Mouse (Mus musculus) naive thymus-derived CD4-positive, alpha-beta T cell, adult 2 months (primary cell): ENCODE results near the gene Arfgap1.

Experiments used
- DNase-seq: peaks from one replicate; pipeline ENCODE4 v3.0.0-alpha.2; 2011; ENCODE audit warnings: low read depth

Gene Arfgap1

DNA sequence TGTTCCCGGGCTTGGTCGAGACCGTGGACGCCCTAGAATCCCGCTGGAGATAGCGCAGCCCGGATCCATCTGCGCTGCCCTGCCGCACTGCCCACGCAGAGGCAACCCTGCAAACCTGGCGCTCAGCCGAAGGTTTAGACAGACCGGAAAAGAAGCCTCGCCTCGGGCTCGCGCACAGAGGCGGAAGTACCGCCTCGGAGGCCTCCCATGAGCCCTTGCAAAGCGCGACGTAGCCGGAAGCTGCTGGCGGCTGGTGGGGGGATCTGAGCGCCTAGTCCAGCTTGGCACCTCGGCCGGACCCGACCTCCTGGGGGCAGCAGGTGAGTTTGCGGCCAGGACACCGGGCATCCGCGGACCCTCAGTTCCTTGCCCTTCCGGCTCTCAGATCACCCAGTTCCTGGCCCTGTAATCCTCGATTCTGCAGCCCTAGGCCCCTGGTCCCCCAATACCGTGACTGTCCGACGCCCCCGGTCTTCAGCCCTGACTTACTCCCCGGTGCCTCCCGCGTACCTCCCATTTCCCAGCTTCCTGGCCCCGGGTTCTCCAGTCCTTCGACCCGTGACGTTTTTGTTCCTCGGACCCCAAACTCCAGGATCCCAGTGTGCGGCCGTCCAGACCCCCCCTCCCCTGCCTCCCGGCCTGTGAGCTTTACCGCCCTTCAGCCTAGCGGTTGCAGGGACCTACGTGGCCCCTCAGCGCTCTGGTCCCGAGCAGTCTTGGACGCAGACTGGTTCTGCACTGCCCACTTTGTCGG, at the start of gene Arfgap1:
Gene Arfgap1 (plus strand): TSS at position 216 of the 754 bp plus-strand sequence.
- peak; percentile 91 for DNase-seq

DNA sequence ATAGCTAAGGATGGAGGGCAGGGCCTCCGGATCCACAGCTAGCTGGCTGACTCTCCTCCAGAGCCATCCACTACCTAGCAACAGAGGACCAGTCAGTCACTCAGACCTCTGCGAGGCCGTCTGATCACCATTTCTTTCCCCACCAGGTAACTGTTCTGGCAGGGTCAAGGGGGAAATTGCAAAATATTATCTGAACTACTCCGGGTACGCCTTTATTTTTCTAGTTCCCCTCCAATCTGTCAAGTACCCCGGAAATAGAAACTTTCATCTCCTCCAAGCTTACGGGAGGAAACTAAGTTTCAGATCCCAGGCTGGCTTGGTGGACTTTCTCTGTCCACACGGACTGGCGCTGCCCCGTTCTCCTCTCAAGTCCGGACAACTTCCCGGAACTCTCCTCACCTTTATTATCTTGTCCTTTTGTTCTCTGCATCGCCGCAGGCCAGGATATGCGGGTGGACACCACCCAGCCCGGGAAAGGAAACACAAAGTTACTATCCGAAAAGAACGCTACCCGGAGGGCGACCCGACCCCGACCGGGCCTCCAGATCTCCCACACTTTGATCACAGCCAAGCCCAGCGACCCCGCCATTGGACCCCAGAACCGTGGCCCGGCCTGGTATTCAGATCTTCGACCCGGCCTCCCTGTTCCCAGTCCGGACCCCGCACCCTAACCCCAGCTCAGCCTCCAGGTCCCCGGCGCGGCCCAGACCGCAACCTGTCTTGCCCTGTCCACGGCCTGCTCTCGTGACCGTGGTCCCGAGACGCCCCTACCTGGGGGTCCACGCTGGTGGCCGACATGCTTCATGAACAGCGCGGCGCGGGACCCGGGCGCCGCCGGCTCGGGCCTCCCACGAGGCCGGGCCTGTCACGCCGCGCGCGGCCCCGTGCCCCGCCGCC, 46.9 kb upstream of the Arfgap1 start:
- DNase-seq = no peak

DNA sequence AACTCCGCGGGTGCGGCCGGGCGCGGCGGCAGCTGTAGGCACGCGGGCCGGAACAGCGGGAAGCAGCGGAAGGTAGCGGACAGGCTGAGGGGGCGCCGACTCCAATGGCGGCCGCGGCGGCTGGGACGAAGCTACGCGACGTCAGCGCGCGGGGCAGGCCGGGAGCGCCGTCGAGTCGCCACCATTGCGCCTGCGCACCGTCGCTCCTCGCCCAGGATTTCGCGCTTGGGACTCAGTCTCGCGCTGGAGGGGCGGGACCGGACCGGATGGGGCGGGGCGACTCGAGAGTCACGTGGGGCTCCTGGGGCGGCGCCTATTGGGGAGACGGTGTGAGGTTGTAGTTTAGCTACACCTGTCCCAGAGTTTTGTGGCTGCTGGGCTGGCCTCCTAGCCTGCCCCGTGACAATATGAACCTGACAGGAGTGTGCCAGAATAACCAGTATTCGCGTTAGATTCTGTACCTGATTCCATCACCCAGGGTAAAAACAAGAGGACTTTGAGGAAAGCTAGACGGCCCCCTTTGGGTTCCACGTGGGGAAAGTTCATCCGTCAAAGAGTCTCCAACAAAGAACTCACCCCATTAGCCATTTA, 46.1 kb upstream of the Arfgap1 start, which contains the start of gene Ythdf1:
Gene Ythdf1 (minus strand): TSS at position 140 of the 591 bp plus-strand sequence.
- peak; percentile 98 for DNase-seq

DNA sequence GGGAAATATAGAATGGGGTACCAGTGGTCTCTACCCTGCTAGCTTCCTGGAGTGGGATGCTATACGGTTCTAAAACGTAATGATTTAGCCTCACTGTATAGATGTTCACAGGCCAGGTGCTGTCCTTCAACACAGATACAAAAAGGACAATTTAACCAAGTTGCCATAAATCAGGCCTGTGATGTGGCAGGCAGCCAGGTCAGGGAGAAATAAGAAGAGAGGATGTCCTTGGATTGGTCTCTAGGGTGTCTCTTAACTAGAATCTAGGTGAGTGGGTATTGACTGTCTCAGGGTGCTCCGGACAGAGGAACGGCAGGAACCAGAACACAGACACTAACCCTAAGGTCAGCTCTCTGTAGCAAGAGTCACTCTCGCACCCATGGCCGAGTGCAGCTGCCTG, 44.3 kb upstream of the Arfgap1 start:
- DNase-seq = no peak

DNA sequence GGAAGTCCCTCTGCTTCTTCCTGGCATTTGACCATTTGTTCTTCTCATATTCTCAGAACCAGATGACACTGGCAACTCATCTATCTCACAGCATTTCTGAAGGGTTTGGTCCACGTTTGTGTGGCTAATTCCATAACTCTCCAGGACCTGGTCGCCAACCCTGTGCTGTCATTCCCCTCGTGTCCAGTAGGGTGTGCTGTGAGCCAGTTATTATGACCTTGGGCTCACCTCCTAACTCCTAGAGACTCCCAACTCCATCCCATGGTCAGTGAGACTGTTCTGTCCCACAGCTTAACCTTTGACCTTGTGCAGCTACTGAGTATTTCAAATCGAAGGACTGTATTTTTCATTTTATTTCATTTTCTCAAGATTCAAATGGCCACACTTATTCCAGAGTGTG, 41.8 kb upstream of the Arfgap1 start:
- DNase-seq = peak; percentile 82

DNA sequence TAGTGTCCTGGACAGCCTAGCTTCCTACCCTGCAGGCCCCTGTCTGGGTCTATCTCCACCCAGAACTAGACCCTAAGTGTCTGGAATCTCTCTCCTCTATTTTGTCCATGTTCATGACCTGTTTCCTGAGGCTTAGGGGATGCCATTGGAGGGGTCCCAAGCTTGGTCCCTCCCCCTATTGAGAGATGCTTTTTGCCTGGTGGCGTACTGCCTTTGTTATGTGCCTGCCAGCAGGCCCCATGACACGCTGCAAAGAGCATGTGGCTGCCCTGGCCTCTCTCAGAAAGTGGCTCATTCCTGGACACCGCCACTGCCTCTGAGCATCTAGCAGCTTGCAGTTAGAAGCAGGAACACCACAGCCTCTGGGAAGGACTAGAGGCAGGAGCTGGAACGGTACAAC, 38.3 kb upstream of the Arfgap1 start, which contains the start of gene Birc7:
Gene Birc7 (plus strand): TSS at position 301 of the 400 bp plus-strand sequence.
- DNase-seq = no peak

DNA sequence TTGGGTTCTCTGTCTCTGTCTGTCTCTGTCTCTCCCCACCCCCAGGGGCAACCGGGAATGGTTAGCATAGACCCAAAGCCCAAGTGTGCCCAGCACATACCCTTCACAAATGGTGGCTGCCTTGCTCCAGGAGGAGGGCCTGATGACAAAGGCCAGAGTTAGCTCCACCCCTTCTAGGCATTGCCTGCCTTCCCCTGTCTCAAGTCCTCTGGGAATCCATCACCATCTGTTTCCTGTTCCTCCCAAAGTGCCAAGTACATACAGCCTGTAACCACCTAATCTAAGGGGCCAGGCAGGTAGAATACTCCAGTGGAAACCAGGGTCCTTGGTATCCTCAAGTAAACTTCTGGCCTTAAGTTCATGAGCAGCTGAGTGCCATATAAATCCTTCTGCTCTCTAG, 34.6 kb upstream of the Arfgap1 start:
- DNase-seq = no peak

DNA sequence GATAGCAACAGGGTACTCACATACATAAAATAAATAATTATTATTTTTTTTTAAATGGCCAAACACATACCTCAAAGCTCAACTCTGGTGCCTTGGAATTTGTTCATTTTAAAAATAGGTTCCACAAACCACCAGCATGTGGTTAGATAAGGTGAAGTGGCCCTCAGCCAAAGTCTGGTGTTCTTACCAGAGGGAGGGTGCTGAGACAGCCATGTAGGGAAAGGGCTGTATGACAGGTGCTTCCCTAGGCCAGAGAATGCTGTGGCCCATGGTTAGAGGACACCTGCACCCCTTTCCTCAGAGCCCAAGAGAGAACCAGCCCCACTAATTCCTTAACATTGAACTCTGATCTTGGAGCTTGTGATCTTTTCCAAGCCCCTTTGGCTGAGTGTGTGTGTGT, 26.8 kb upstream of the Arfgap1 start:
- no peak for DNase-seq

DNA sequence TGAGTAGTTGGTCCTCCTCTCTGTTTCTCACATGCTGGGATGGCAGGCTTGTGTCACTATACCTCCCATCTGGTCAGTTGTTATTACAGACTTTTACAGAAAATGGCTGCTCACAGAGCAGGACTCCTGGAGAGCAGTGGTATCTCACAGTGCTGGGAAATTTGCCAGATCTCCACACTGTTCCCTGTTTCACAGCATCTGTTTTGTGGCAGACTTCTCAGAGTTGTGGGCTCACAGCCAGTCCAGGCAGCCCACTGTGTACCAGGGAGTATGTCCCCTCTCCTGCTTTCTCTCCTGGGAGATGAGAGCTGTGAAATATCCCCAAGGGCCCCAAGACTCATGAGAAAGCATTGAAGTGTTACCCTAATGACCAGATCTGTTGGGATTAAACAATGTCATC, 25.2 kb upstream of the Arfgap1 start:
- no peak for DNase-seq

DNA sequence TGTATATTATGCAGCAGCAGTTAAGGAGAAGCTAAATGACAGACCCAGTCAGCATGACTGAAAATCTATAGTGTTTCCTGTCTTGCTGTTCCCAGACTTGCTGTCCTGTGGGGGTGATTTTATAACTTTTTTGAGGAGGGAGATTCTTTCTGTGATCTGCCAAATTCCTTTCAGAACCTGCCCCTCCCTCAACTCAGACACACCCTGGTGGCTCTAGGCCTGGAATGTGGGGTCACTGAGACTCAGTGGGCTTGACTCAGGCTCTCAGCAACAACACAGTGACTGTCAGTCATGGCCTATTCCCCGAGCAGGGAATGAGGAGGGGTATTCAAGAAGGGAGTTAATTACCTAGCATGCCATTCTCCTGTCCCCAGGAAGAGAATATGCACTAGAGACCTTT, 17.1 kb upstream of the Arfgap1 start:
- no peak for DNase-seq

DNA sequence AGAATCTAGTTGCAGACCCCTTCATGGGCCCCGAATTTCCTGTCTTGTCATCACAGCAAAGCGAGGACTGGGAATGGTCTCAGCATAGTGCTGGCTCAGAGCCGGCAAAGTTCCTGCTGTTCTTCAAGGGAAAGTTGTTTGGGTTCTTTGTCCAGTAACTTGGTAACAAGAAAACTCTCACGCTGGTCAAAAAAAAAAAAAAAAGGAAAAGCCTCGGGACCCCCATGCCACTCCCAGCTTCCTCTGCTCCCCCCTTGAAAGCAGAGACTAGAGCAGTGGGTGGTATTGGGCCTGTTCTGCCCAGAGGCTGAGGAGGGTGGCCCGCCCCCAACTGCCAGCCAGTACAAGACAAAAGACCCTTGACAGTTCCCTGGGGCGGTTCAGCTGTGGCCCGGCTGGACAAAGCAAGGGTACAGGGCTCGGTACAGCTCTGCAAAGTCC, 14.3 kb upstream of the Arfgap1 start:
- DNase-seq = no peak

DNA sequence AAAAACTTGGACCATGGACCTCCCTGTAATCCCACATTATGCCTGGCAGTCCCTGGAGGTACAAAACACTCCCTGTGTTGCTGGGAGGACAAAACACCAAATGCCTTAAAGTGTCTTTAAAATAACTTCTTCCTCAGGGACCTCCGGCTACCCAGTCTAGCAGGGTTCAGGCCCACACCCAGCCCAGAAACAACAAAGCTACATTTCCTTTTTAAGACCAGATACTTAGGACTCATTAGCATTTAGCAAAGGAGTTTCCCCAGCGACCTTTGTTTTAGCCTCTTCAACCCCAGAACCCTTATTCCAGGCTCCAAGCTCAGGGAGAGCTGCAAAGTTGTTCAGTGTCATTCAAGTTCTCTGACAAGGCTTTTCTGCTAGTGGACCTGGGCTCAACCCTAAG, 13.4 kb upstream of the Arfgap1 start:
- no peak for DNase-seq

DNA sequence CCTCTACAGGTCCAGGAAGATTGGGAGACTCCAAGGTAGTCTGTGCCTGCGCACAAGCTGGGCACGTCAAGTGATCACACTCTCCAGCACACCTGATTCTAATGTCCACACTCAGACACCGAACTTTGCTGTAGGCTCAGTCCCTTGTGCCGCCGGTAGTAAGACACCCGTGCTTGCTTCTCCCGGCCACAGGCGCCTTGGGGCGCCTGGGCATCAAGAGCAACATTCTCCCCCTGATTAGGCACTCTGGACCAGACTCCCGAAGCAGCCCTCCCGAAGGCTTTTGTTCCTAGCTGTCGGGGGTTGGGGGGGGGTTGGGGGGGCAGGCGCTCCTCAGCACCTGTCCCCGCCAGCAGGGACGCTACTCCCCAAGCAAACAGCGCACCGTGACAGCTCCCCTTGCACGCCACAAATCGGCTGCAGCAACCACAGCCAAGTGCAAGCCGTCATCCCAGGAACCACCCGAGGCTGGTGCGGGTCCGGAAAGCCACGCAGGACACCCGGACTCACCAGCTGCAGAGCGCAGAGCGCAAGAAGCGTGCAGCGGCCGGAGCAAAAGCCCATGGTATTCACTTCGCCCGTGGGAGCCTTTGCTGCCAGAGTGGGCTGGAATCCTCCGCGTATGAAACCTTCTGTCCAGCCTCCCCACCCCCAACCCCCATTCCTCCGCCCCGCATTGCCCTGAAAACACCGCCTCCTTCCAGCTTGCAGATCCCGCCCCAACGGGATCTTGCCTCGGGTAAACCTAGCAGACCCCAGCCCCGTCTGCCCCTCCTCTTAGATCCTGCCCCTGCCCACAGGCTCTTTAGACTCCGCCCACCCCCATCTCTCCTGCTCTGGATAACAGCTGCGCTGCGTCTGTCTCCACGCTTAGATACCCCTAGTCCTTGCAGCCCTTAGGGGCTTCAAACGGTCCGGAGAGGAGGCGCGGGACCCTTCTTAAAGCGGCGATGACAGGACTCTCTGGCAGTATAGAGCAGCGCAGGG, 12.7 kb upstream of the Arfgap1 start, which contains the start of gene Nkain4:
Gene Nkain4 (minus strand): TSS at position 639 of the 987 bp plus-strand sequence.
- DNase-seq = no peak

DNA sequence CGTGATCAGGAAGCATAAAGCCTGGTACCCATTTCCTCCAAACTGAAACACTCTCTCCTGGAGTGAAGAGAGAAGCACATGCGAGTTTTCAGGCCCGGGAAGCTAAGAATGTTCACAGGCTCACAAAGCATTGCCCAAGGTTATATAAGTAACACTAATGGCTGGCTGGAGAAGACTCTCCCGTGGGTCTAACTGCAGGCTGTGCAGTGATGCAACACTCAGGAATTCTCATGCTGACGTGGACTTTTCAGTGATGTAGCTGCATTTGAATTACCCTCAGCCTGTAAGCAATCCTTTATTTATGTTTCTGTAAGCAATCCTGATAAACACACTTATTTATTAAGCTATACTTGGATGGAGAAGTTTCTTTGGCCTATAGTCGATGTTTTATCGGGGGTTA, 7.4 kb upstream of the Arfgap1 start:
- DNase-seq = no peak

DNA sequence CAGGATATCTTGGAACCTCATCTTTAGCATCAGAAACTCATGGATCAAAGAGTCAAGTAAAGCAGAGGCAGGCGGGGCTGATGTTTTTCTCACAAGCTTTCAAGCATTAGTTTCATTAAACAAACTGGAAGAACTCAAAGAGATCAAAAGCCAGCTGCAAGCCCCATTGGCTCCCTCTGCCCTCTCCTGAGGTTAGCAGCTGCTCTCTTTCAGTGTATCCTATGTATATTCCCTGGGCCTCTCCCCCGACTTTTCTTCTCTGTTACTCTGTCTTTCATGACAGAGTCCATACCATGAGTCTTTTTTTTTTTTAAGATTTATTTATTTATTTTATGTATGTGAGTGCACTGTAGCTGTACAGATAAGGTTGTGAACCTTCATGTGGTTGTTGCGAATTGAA, 6.8 kb upstream of the Arfgap1 start:
- DNase-seq = no peak

DNA sequence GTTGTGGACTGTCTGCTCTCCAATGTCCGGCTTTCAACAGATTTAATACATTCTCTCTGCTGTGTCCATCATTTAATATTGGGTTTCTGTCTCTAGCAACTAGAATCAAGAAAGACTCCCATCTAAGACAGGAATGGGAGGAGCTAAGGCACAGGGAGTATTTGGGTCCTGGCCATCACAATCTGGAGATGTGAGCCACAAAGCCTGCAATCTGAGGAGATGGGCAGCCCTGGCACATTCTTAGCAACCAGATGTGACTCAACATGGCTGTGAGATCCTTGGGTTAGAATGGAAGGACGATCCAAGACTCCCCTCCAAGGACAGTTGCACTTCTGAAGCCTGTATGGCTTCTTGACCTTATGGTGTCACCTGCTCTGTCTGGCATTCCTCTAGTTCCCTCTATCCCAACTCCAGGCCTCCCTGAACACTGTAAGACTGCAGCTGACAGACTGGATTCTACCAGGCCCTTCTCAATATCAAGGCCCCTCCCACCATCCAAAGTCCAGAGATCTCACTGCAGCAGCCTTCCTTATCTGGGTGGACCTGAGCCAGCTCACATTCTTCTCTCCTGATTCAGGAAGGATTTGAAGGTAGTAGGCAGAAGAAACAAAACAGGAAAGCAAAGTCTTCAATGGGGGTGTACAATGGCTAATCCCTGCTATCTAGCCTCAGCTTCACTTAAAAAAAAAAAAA, 4.3 kb upstream of the Arfgap1 start:
- no peak for DNase-seq

DNA sequence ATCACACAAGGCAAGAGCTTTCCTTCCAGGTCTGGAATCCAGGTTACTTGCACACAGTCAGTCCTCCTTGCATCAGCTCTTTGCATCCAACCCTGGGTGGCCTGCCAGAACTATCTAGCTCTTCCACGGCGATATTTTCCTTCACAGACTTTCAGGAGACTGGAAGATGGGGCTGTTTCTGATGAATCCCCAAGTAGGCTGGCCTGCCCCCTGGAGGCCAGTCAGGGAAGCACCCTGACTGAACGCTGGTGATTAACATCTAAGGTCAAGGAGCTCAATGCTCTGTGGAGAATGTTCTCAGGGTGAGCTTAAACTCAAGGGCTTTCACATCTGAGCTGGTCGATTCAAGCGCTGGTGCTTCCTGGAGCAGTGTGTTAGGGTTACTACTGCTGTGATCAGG, 3.1 kb upstream of the Arfgap1 start:
- DNase-seq = peak; percentile 85

DNA sequence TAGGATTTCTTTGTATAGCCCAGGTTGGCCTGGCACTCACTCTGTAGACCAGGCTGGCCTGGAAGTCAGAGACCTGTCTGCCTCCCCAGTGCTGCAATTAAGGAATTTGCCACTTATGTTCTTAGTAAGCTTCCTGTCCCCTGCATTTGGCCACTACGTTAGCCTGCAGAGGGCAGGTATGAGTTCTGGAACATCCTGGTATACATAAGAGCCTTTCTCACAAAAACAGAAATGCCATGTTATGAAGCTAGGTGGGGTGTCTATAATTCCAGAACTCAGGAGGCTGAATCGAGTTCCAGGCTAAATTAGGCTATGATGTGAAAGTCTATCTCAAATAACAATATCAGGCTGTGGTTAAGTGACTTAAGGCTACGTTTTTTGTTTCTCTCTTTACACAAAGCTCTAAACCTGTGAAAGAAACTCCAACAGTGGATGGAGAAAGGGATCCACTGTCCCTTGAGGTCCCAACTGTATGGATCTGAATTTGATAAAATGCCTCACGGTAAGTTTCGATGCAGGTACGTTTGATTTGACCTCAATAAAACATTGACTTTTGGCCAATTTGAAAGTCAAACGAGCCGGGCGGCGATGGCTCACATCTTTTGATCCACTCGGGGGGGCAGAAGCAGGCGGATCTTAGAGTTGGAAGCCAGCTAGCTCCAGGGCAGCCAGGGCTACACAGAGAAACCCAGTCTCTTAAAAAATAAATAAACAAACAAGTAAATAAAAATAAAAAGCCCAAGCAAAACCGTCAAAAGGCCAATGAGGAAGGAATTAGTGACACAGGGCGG, 738 bp upstream of the Arfgap1 start:
- peak; percentile 72 for DNase-seq

DNA sequence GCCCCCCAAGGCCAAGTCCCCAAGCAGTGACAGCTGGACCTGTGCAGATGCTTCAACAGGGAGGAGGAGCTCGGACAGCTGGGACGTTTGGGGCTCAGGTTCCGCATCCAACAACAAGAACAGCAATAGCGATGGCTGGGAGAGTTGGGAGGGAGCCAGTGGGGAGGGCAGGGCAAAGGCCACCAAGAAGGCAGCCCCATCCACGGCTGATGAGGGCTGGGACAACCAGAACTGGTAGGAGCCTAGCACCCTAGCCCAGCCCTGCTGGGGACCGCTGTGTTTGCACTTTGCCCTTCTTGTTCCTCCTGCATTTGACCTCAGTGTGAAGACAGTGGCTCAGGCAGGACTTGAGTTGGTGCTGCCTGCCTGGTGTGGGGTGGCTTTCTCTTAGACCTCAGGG, 14.1 kb downstream of the Arfgap1 start:
- DNase-seq = no peak

DNA sequence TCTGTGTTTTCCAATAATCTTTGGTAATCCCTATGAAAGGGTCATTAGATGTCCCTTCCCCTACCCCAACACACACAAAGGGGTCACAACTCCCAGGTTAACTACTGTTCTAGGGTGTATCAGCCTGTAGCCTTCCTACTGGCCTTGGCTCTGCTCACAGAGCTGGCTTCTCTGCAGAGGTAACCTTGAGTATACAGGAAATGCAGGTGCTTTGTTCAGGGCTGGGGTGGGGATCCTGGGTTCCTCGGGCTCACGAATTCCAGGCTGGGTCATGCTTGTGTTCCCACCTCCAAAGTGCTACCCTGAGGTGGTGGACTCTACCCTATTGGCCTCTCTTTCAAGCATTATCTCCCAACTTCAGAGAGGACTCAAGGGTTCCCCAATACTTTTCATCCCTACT, 18.6 kb downstream of the Arfgap1 start:
- no peak for DNase-seq
